Mouse (Mus musculus): ENCODE results near the gene Psapl1. TPM values are rescaled to one million over a fixed set of nuclear protein-coding genes. Genes with fewer than 3 reads are reported as not detected.

The Psapl1 gene
- polyA plus RNA-seq (2017; shearing (Covaris generic)): not detected

DNA sequence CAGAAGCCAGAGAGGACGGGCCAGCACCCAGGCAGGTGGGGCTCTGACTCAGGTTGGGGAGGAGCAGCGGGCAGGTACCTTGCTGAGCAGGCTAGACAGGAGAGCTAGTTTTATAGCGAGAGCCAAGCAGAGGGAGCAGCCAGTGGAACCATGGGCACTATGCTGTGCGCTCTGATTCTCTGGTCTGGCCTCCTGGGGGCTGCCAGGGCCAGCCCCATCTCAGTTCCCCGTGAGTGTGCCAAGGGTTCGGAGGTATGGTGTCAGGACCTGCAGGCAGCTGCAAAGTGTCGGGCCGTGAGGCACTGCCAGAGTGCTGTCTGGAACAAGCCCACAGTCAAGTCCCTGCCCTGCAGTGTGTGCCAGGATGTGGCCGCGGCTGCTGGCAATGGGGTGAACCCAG lies at the start of gene Psapl1:
TSS of gene Psapl1 (plus strand) at position 106 of the 400 bp plus-strand sequence.

Other genes with a start within 250 kb of the Psapl1 start
- 3.1 TPM for gene Sorcs2, start 194.1 kb downstream of the Psapl1 start, polyA plus RNA-seq (2017; shearing (Covaris generic))